Mouse (Mus musculus): ENCODE measurements around the gene Rsbn1l. TPM values are rescaled to one million over a fixed set of nuclear protein-coding genes. Genes with fewer than 3 reads are reported as not detected.

The Rsbn1l gene
- total and polyA plus RNA-seq, 3 experiments, result 8.1 to 20.2 (median 17.0) TPM

DNA sequence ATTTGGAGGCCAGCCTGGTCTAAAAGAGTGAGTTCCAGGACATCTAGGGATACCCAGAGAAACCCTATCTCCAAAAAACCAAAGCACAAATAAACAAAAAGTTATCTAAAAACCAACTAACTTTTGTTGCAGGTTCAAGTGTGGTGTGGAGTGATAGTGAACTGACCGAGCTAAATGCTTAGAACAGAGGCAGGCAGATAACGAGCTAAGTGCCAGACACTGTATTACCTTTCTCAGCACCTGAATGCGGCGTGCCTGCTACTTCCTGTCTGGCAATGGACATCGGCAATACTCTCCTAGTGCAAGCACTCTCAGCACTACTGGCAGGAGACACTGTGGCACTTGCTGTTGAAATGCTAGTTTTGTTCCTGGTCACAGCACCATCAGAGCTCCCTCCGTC lies 41.4 kb upstream of the Rsbn1l start:
- Histone ChIP-seq H3K4me3 (replicated peaks in 1 of 3; ENCODE audit: low read depth in 2 of 3, low read length in 2 of 3, poor library complexity in 1 of 3) (no peak overlapping the region), H3K27me3 (replicated peaks) (no peaks in the 10 kb centered on the region), H3K36me3 (replicated peaks in 1 of 2; ENCODE audit: control insufficient read depth in 1 of 2, insufficient read depth in 1 of 2, low read length in 1 of 2) (peaks cover 13 to 63% of the 10 kb centered on the region in 2 experiments), H3K9ac (ENCODE audit: insufficient read depth, low read depth) (no peak overlapping the region), H3K4me2 (ENCODE audit: insufficient read depth, low read depth, poor library complexity, severe bottlenecking) (no peak overlapping the region), H3K27ac (ENCODE audit: insufficient read depth, low read depth) (no peak overlapping the region), H3K9me3 (replicated peaks; ENCODE audit: low read length) (no peaks in the 10 kb centered on the region), H3K79me2 (replicated peaks; ENCODE audit: control insufficient read depth, extremely low read depth, insufficient read depth, poor library complexity, severe bottlenecking) (no peaks in the 10 kb centered on the region), H3K4me1 (ENCODE audit: control insufficient read depth in 1 of 2, insufficient read depth in 2 of 2) (no peaks in the 10 kb centered on the region)
- dilution Hi-C loops (cut with MboI; ENCODE audit: extremely low pct_ligation_motif_present, extremely low pct_unique_long_range_greater_than_20kb, low sequenced_read_pairs) (no loop called here), in situ Hi-C loops (cut with MboI; ENCODE audit: low pct_ligation_motif_present, low pct_unique_long_range_greater_than_20kb, low sequenced_read_pairs) (no loop called here)
- TF ChIP-seq POLR2AphosphoS2 (IDR thresholded peaks at IDR 0.05; ENCODE audit: low read depth, low read length), result no peak
- TF ChIP-seq CHD1 (IDR thresholded peaks at IDR 0.05; ENCODE audit: low read depth, low read length), result no peak
- no peak for TF ChIP-seq MEF2A (IDR thresholded peaks at IDR 0.05; ENCODE audit: borderline replicate concordance, low read depth, low read length)
- TF ChIP-seq NRF1 (IDR thresholded peaks at IDR 0.05; ENCODE audit: low read depth, low read length), result no peak
- TF ChIP-seq ZNF384 (IDR thresholded peaks at IDR 0.05; ENCODE audit: low read depth, low read length), result no peak
- TF ChIP-seq ZKSCAN1 (IDR thresholded peaks at IDR 0.05; ENCODE audit: borderline replicate concordance, low read depth, low read length), result no peak
- TF ChIP-seq TCF12 (IDR thresholded peaks at IDR 0.05; ENCODE audit: low read depth, low read length), result no peak
- DNase-seq (ENCODE audit: extremely low read depth), result no peak

DNA sequence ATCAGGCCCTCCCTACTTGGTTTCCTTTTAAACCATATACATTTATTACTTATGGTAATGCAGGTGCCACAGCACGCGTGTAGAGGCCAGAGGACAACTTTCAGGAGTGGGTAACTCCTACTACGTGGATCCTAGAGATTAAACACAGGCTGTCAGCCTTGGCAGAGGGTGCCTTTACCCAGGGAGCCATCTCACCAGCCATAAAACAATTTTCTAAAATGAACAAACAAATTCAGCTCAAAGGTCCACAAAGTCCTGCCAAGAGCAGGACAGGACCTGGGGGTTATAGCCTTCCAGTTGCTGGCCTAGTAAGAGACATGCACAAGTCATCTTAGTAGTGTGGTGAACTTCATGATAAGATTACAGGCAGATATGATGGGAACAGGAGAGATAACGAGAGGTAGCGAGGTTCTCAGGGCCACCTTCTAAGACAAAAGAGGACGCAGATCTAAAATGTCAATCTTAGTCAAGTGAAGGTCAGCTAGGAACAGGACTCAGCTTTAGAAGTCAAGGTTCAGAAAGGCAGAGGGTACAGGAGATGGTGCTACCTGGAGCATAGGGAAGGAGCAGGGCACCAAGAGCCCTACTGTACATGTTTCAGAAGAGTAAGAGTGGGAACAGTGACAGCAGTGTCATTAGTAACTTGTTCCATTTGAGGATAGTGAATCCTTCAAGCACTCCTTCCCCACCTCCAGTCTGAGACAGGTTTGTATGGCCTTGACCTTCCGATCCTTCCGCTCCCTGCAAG lies 34.0 kb upstream of the Rsbn1l start:
- Histone ChIP-seq H3K4me2 (ENCODE audit: insufficient read depth, low read depth, poor library complexity, severe bottlenecking) (no peak overlapping the region), H3K79me2 (replicated peaks; ENCODE audit: control insufficient read depth, extremely low read depth, insufficient read depth, poor library complexity, severe bottlenecking) (no peaks in the 10 kb centered on the region), H3K4me3 (replicated peaks in 1 of 3; ENCODE audit: low read depth in 2 of 3, low read length in 2 of 3, poor library complexity in 1 of 3) (no peak overlapping the region), H3K27ac (ENCODE audit: insufficient read depth, low read depth) (no peak overlapping the region), H3K36me3 (replicated peaks in 1 of 2; ENCODE audit: control insufficient read depth in 1 of 2, insufficient read depth in 1 of 2, low read length in 1 of 2) (peaks cover 8 to 51% of the 10 kb centered on the region in 2 experiments), H3K27me3 (replicated peaks) (no peaks in the 10 kb centered on the region), H3K9ac (ENCODE audit: insufficient read depth, low read depth) (no peak overlapping the region), H3K4me1 (ENCODE audit: control insufficient read depth in 1 of 2, insufficient read depth in 2 of 2) (no peaks in the 10 kb centered on the region), H3K9me3 (replicated peaks; ENCODE audit: low read length) (no peaks in the 10 kb centered on the region)
- dilution Hi-C loops (cut with MboI; ENCODE audit: extremely low pct_ligation_motif_present, extremely low pct_unique_long_range_greater_than_20kb, low sequenced_read_pairs), result no loop called here
- DNase-seq (ENCODE audit: extremely low read depth), result no peak
- in situ Hi-C loops (cut with MboI; ENCODE audit: low pct_ligation_motif_present, low pct_unique_long_range_greater_than_20kb, low sequenced_read_pairs), result no loop called here
- TF ChIP-seq MAFK (IDR thresholded peaks at IDR 0.05; ENCODE audit: insufficient replicate concordance, low read length) (no peak), CTCF (conservative IDR thresholded peaks at IDR 0.05 in 1 of 2, IDR thresholded peaks at IDR 0.05 in 1 of 2; ENCODE audit: low read depth in 2 of 2, low read length in 2 of 2) (no peak), MYC (IDR thresholded peaks at IDR 0.05; ENCODE audit: low read depth, low read length) (no peak), USF1 (IDR thresholded peaks at IDR 0.05; ENCODE audit: low read depth, low read length) (no peak), E2F4 (IDR thresholded peaks at IDR 0.05; ENCODE audit: insufficient replicate concordance, low read depth, low read length) (no peak), BHLHE40 (IDR thresholded peaks at IDR 0.05; ENCODE audit: low read depth, low read length) (no peak), SMC3 (IDR thresholded peaks at IDR 0.05; ENCODE audit: low read depth, low read length) (no peak), TCF12 (IDR thresholded peaks at IDR 0.05; ENCODE audit: low read depth, low read length) (no peak), KAT2A (IDR thresholded peaks at IDR 0.05; ENCODE audit: insufficient replicate concordance, low read length) (no peak), CHD1 (IDR thresholded peaks at IDR 0.05; ENCODE audit: low read depth, low read length) (no peak), ELF1 (IDR thresholded peaks at IDR 0.05; ENCODE audit: low read depth, low read length) (no peak), MAZ (IDR thresholded peaks at IDR 0.05; ENCODE audit: low read depth, low read length) (no peak)

Measured in CH12.LX (cell line).